Mouse (Mus musculus): ENCODE results near the gene Apba2.

GRCm38 (mm10) chr7:64588636-64589389, 87.3 kb downstream of the Apba2 start:
- TF ChIP-seq CTCF (IDR thresholded peaks at IDR 0.05; ENCODE audit: borderline replicate concordance, insufficient read depth, low read length) (no peak), POLR2A (IDR thresholded peaks at IDR 0.05; ENCODE audit: low read depth, low read length) (no peak)

Measured in embryonic fibroblast, embryonic 13.5 days (primary cell).